Mouse (Mus musculus) erythroblast, embryonic 14.5 days (primary cell): ENCODE measurements around the gene Fhl2.

Source experiments
- GATA1 ChIP-seq: IDR thresholded peaks from 2 replicates; pipeline ENCODE4 v1.6.1; 2012; ENCODE audit warnings: low read length, inconsistent platforms, mixed read lengths
- TAL1 ChIP-seq: IDR thresholded peaks from 3 replicates; pipeline ENCODE4 v1.6.1; 2012; ENCODE audit warnings: low read length, inconsistent platforms, mixed read lengths

GRCm38 (mm10) chr1:43180912-43181311, 15.9 kb downstream of the Fhl2 start:
- TF ChIP-seq GATA1, result no peak
- no peak for TF ChIP-seq TAL1
